Mouse (Mus musculus): Measurements from ENCODE around the gene Zfp784. TPM values are rescaled to one million over a fixed set of nuclear protein-coding genes. Genes with fewer than 3 reads are reported as not detected.
A peak's percentile ranks its signal among the peaks of the same experiment; 100 is the strongest.
"Not testable (repeated sequence)": the region's sequence is repeated elsewhere in the genome, so short reads cannot be mapped to it uniquely, and the experiment has no call there.

Zfp784 gene
- total RNA-seq, 2 experiments from 2014 or later, result 2.6 to 3.4 TPM

- peak; percentile 99 for DNase-seq
Measured at GRCm38 (mm10) chr7:5020000-5020681, 18.1 kb downstream of the Zfp784 start, which contains the start of the genes Zfp865 and Ccdc106. Zfp865 (plus strand) TSS chr7:5020376. Ccdc106 (plus strand) TSS chr7:5020553.

DNA sequence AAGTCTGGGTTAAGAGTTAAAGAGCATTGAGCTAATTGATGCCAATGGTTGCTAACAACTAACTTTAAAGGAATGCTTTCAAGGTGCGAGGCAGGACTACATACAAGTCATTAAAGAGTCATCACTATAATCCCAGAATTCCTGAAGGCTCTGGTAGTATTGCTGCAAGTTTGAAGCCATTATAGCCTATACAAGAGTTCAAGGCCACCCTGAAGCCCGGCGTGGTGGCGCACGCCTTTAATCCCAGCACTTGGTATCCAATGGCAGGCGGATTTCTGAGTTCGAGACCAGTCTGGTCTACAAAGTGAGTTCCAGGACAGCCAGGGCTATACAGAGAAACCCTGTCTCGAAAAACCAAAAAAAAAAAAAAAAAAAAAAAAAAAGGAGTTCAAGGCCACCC is 18.7 kb downstream of the Zfp784 start:
- not testable (repeated sequence) for DNase-seq

DNA sequence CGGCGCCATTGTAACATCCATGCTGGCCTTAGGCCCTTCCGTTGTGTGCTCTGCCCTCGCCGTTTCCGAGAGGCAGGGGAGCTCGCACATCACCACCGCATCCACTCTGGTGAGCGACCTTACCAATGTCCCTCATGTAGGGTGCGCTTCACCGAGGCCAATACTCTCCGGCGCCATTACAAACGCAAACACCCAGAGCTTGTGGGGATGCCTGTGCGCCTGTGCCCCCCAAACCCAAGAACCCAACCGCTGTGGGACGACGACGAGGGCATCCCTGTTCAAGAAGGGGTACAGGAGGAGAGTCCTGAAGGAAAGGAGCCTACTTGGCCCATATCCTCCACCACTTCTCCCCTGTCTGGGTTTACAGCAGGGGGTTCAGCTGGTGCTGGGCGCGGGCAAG is 20.3 kb downstream of the Zfp784 start:
- DNase-seq, result no peak

- no peak for DNase-seq
Measured at GRCm38 (mm10) chr7:5017352-5017751, 20.9 kb downstream of the Zfp784 start.

DNA sequence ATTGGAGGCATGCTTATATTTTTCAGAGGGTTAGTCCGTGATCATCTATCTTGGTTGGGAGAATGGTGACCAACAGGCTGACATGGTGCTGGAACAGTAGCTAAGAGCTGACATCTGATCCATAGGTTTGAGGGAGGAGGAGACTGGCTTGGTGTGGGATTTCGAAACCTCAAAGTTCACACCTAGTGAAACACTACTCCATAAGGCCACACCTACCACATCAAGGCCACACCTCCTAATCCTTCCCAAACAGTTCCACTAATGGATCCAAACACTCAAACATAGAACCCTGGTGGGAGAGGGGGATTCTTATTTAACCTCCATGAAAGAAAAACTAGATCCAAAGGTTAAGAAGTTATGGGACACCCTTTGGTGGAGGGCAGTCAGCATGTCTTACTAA is 21.3 kb downstream of the Zfp784 start:
- DNase-seq, result no peak

- no peak for DNase-seq
Measured at GRCm38 (mm10) chr7:5016057-5016456, 22.2 kb downstream of the Zfp784 start.

- peak; percentile 97 for DNase-seq
Measured at GRCm38 (mm10) chr7:5015118-5016001, 22.9 kb downstream of the Zfp784 start, which contains the start of gene Gm44973. Gm44973 (plus strand) TSS chr7:5015496.

- DNase-seq, result peak; percentile 96
Measured at GRCm38 (mm10) chr7:5014251-5015117, 23.8 kb downstream of the Zfp784 start, which contains the start of the genes Zfp524 and Fiz1. Zfp524 (plus strand) TSS chr7:5014415. Fiz1 (minus strand) TSS chr7:5014697.

GRCm38 (mm10) chr7:5012681-5013513 is 25.3 kb downstream of the Zfp784 start:
- DNase-seq, result no peak

DNA sequence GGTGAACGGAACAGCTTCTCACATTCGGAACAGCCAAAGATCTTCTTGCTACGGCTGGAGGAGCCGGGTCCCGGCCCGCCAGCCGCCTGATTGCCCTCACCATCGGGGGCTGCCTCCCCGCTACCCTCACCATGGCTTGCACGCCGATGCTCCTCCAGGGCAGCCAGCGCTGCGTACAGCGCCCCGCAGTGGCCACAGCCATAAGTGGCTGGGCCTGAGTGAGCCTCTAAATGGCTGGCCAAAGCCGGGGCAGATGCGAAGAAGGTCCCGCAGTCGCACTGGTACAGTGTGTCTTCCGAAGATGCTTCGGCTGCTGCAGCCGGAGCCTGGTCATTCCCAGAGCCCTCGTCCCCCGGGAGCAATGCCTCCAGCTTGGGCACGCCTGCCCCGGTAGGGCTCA is 30.0 kb downstream of the Zfp784 start:
- no peak for DNase-seq

- not testable (repeated sequence) for DNase-seq
Measured at GRCm38 (mm10) chr7:5002876-5003275, 35.4 kb downstream of the Zfp784 start.

DNA sequence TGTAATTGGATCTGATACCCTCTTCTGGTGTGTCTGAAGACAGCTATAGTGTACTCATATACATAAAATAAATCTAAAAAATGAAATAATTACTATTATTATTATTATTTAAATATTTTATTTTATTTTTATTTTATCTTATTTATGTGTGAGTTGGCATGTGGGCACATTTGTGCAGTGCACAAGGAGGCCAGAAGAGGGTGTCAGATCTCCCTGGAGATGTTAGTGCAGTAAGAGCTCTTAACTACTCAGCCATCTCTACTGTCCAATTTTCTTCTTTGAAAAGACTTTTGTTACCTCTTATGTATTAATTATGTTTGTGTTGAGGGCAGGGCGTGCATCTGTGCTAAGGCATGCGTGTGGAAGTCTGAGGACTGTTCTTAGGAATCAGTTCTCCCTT is 38.4 kb downstream of the Zfp784 start:
- no peak for DNase-seq

- no peak for DNase-seq
Measured at GRCm38 (mm10) chr7:4996934-4997333, 41.3 kb downstream of the Zfp784 start.

DNA sequence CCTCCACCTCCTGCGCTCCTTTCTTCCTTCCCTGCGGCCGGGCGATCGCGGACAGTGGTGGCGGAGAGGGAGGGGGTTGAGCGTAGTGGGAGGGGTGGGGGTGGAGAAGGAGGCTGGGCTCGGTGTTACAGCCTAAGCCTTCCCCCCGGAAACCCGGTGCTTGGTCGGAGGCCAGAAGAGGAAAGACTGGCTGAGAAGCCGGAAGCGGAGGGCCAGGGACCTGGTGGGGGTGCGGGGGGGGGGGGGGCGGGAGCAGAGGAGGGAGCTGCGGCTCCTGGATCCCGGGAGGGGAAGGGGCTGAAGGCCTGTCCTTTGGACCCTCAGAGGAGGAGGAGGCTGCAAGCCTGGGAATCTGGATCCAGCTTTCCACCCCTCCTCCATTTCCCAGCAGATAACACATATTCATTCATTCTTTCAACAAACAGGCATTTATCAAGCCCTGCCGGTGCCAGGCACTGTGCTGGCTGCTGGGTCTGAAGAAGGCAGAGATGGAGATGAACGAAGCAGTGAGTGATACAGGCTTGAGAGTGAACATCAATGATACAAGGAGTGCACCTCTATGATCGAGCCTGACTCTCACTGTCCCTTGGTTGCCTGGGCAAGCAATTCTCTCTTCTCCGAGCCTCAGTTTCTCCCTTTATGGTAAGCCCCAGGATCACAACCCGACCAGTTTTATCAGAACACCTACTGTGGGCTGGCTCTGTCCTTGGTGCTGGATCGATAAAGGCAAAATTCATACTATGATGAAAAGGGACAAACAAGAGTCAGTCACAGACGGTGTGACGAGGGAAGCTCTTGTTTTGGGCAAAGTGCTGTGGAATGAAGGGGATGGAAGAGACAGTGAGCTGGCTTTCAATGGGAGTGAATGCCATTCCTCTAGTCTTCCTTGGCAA is 42.0 kb downstream of the Zfp784 start, which contains the start of gene Zfp579:
TSS of gene Zfp579 (minus strand) at position 156 of the 893 bp plus-strand sequence.
- peak; percentile 92 for DNase-seq

GRCm38 (mm10) chr7:4995268-4996002 is 42.8 kb downstream of the Zfp784 start:
- DNase-seq, result no peak

DNA sequence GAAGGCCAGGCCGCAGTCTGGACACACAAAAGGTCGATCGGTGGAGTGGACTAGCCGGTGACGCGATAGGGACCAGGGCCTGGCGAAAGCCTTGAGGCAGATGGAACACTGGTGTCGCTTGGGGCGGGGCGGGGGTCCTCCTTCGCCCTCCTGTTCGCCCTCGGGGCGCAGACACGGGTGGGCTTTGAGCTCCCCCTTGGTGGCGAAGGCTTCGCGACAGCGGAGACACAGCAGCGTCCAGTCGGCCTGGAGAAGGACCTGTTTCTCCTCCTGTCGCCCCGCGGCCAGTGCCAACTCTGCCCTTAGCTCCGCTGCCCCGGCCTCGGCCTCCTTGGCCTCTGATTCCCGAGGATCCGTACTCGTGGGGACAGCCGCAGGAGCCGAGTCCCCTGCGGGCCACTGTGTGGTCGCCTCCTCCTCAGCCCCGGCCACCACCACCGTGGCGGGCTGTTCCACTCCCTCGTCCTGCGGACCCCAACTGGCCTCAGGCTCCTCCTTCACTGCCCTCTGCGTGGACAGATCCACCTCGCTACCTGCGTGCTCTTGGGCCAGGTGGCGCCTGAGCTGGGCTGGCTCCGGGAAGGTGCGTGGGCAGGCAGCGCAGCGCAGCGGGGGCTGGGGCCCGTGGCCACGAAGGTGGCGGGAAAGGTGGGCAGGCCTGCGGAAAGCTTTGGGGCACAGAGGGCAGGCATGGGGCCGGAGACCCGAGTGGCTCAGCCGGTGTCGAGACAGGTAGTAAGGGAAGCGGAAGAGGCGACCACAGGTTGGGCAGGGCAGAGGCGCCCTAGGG is 44.1 kb downstream of the Zfp784 start:
- no peak for DNase-seq

DNA sequence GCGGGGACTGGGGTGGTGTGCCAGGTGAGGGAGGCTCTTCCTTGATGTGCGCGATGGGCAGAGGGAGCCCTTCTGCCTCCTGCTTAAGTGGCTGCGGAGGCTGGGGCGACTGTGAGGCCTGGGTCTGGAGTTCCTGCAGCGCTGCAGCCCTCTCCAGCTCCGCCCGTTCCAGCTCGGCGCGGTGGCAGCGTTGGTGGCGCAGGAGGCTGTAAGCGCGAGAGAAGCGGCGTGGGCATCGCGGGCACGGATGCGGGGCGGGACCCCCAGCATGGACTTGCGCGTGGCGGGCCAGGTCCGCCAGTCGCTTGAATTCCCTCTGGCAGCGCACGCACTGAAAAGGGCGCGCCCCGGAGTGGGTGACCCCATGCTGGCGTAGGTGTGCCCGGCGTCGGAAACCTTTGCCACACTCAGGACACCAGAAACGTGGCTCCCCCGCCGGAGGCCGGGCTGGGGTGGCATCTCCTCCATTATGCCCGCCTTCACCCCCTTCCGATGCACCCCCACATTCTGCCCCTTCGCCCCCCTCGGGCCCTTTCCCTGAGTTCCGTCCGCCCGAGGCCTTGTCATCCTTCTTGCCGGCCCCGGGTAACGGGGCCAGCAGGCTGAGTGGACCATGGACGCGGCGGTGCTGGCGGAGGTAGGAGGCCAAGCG is 44.8 kb downstream of the Zfp784 start:
- no peak for DNase-seq

DNA sequence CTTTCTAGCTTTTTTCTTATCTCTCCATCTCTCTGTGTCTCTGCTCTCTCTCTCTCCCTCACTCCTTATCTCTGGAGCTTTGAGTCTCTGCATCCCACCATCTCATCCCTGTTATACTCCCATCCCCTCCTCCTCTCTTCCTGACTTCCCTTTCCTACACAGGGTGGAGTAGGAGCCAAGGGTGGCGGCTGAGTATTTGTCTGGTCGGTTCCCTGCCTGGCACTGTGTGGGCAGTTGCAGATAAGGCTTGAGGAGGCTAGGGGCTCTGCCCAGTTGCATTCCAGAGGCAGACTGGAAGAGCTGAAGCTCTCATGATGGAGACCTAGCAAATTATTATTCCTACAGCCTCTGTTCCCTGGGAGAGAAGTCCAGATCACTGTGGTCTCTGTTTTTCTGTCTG is 50.0 kb downstream of the Zfp784 start:
- DNase-seq, result no peak

All from gastrocnemius, postnatal 25 days (tissue).